In genomic region chr9:108648611-108649560, GRCm38 (mm10) we compare ENCODE assay signal across 8 mouse cellular contexts. TPM values are rescaled to one million over a fixed set of nuclear protein-coding genes. Genes with fewer than 3 reads are reported as not detected.
A peak's percentile ranks its signal among the peaks of the same experiment; 100 is the strongest.
DNase-seq lines count a peak whose midpoint lies in the region; ATAC-seq and TF ChIP-seq lines count a peak whose summit lies in the region.

TSS of gene Arih2 (minus strand) at chr9:108649386.

- no peak for TF ChIP-seq CTCF in G1E (IDR thresholded peaks at IDR 0.05; ENCODE audit: low read depth, low read length)
- 0 out of 2 replicates have a peak, but pooled peaks have one; percentile 6 for TF ChIP-seq CTCF in forebrain, postnatal 0 days (IDR thresholded peaks at IDR 0.05; ENCODE audit: low read depth)

- H3K27ac ChIP-seq in forebrain, postnatal 0 days (ENCODE audit: low read depth, low read length) = peak within 1 kb of the TSS; percentile 85
- peak within 1 kb of the TSS; percentile 95 for H3K27ac ChIP-seq in lung, embryonic 15.5 days

- H3K9me3 ChIP-seq in G1E (replicated peaks) = no peaks in the 10 kb centered on the region
- no peaks in the 10 kb centered on the region for H3K9me3 ChIP-seq in forebrain, postnatal 0 days (ENCODE audit: low read length)
- no peaks in the 10 kb centered on the region for H3K9me3 ChIP-seq in lung, embryonic 15.5 days

- peaks cover 27% of the 10 kb centered on the region for H3K36me3 ChIP-seq in G1E (replicated peaks)
- H3K36me3 ChIP-seq in forebrain, postnatal 0 days (ENCODE audit: insufficient read depth) = no peaks in the 10 kb centered on the region
- no peaks in the 10 kb centered on the region for H3K36me3 ChIP-seq in lung, embryonic 15.5 days

- no peaks in the 10 kb centered on the region for H3K27me3 ChIP-seq in G1E (ENCODE audit: insufficient read depth, low read length)
- no peaks in the 10 kb centered on the region for H3K27me3 ChIP-seq in forebrain, postnatal 0 days (ENCODE audit: insufficient read depth, low read length)
- no peaks in the 10 kb centered on the region for H3K27me3 ChIP-seq in lung, embryonic 15.5 days

- ATAC-seq in G1E (ENCODE audit: extremely low read depth, insufficient number of reproducible peaks, low FRiP score, poor library complexity, severe bottlenecking) = peak; percentile 85
- peak; percentile 100 for ATAC-seq in forebrain, postnatal 0 days
- ATAC-seq in lung, embryonic 15.5 days (ENCODE audit: borderline replicate concordance, extremely low read depth, low FRiP score, low TSS enrichment) = peak; percentile 97

- 1% methylated on average over 102 of the region's 112 CpGs for WGBS in forebrain, postnatal 0 days
- WGBS in lung, embryonic 15.5 days = under 1% methylated on average over 110 of the region's 112 CpGs

- peak within 1 kb of the TSS; percentile 88 for H3K4me3 ChIP-seq in G1E (ENCODE audit: low read depth, low read length)
- H3K4me3 ChIP-seq in forebrain, postnatal 0 days (ENCODE audit: low read depth, low read length) = peak within 1 kb of the TSS; percentile 86
- peak within 1 kb of the TSS; percentile 96 for H3K4me3 ChIP-seq in lung, embryonic 15.5 days

- peak within 1 kb of the TSS; percentile 87 for H3K4me2 ChIP-seq in forebrain, postnatal 0 days (ENCODE audit: low read depth)
- peak within 1 kb of the TSS; percentile 63 for H3K4me2 ChIP-seq in lung, embryonic 15.5 days

- peaks cover 34% of the 10 kb centered on the region for H3K4me1 ChIP-seq in G1E (ENCODE audit: insufficient read depth, low read depth, low read length)
- H3K4me1 ChIP-seq in forebrain, postnatal 0 days (ENCODE audit: insufficient read depth) = peaks cover 11% of the 10 kb centered on the region; the same call in 1 of the 2 replicates
- peaks cover 10% of the 10 kb centered on the region for H3K4me1 ChIP-seq in lung, embryonic 15.5 days

- peak within 1 kb of the TSS; percentile 80 for H3K9ac ChIP-seq in forebrain, postnatal 0 days
- peak within 1 kb of the TSS; percentile 83 for H3K9ac ChIP-seq in lung, embryonic 15.5 days

- peak; percentile 91 for DNase-seq in G1E (ENCODE audit: low spot score)
- DNase-seq in cerebellum, adult 18-20 months = peak; percentile 93 to 95
- peak; percentile 96 for DNase-seq in forebrain, postnatal 0 days
- DNase-seq in heart, postnatal 4 days = peak; percentile 93
- DNase-seq in layer of hippocampus, adult 8-10 months (ENCODE audit: low spot score in 2 of 2) = peak; percentile 83 to 87
- DNase-seq in ovary, adult 18-20 months (ENCODE audit: low spot score) = peak; percentile 86
- DNase-seq in thymus, postnatal 0 days (ENCODE audit: low spot score) = peak; percentile 95

RNA-seq across cellular contexts. Expression of gene Arih2, which starts in this region (rescaled TPM):
- total RNA-seq in G1E (2014; fragmentation: Nextera tagmentation) (77.4 and 83.1 TPM in 2 replicates), G1E (2017) (86.9 and 91.4 TPM in 2 replicates)
- 146 and 153 TPM in 2 replicates for polyA plus RNA-seq in G1E (2012)
- total RNA-seq in forebrain, postnatal 0 days (2014; rRNA removed) = 68.2 and 70.9 TPM in 2 replicates
- 32.3 and 40.3 TPM in 2 replicates for polyA plus RNA-seq in forebrain, postnatal 0 days (2015; fragmentation: Nextera tagmentation; extraction: Ambion mirVana)
- total RNA-seq in heart, postnatal 4 days (2021) = 10 to 100 TPM; 60.7 to 76.7 TPM
- 10 to 100 TPM; 49.4 to 60.4 (median 54.9) TPM for total RNA-seq in layer of hippocampus, adult 8-10 months (2022)
- polyA plus RNA-seq in lung, embryonic 15.5 days (2015; fragmentation: Nextera tagmentation; extraction: Ambion mirVana) = 44.8 and 46.6 TPM in 2 replicates
- 44.7 and 49.1 TPM in 2 replicates for polyA plus RNA-seq in thymus, postnatal 0 days (2015; fragmentation: Nextera tagmentation; extraction: Ambion mirVana)

Comparison
In these comparisons a context has a peak if more than half of its experiments do, and no peak if none do; other contexts are left out.
1. Peak in every context shown above with its lines: DNase-seq, ATAC-seq, H3K4me3 ChIP-seq and H3K27ac ChIP-seq.